Mouse (Mus musculus) liver, embryonic 15.5 days (tissue): ENCODE data around the gene Depdc7. TPM values are rescaled to one million over a fixed set of nuclear protein-coding genes. Genes with fewer than 3 reads are reported as not detected.
A peak's percentile ranks its signal among the peaks of the same experiment; 100 is the strongest.

ENCODE experiments used
- ATAC-seq: fragments of 200-750 bp; cut with Nextera tagmentation; 2 replicates; pipeline ENCODE4 v1.8.0; 2017; ENCODE audit warnings: moderate number of reproducible peaks, mild to moderate bottlenecking, moderate library complexity; ENCODE audit not compliant: insufficient read depth
- H3K27ac ChIP-seq: fragments of 300-500 bp; sonication (generic); replicated peaks from 2 replicates; pipeline ENCODE4 v1.5.1; 2015; ENCODE audit warnings: mild to moderate bottlenecking, inconsistent platforms
- H3K27me3 ChIP-seq: fragments of 300-500 bp; sonication (generic); 2 replicates; pipeline ENCODE4 v1.6.1; 2015; ENCODE audit warnings: mild to moderate bottlenecking, inconsistent platforms
- H3K36me3 ChIP-seq: fragments of 300-500 bp; sonication (generic); replicated peaks from 2 replicates; pipeline ENCODE4 v1.6.1; 2015; ENCODE audit warnings: moderate library complexity, mild to moderate bottlenecking, inconsistent platforms
- H3K4me1 ChIP-seq: fragments of 300-500 bp; sonication (generic); replicated peaks from 2 replicates; pipeline ENCODE4 v1.6.1; 2015; ENCODE audit warnings: inconsistent platforms
- H3K4me2 ChIP-seq: fragments of 300-500 bp; sonication (generic); 2 replicates; pipeline ENCODE4 v1.6.1; 2015; ENCODE audit warnings: moderate library complexity, mild to moderate bottlenecking, inconsistent platforms
- H3K4me3 ChIP-seq: fragments of 300-500 bp; sonication (generic); replicated peaks from 2 replicates; pipeline ENCODE4 v1.5.1; 2015; ENCODE audit warnings: mild to moderate bottlenecking, inconsistent platforms
- H3K9ac ChIP-seq: fragments of 300-500 bp; sonication (generic); 2 replicates; pipeline ENCODE4 v1.6.1; 2015; ENCODE audit warnings: moderate library complexity, mild to moderate bottlenecking, inconsistent platforms
- H3K9me3 ChIP-seq: fragments of 300-500 bp; sonication (generic); replicated peaks from 2 replicates; pipeline ENCODE4 v1.6.1; 2016; ENCODE audit warnings: inconsistent platforms
- WGBS: fragments of 180-500 bp; shearing (Covaris S2); methylation state at CpG from one replicate; pipeline ENCODE4 v1.1.7; 2015; ENCODE audit warnings: mixed read lengths; ENCODE audit not compliant: insufficient replicate concordance; 5-methylcytosine and 5-hydroxymethylcytosine counted together
- polyA plus RNA-seq: library from polyadenylated mRNA; unstranded; fragments of >200 nt; fragmentation: Nextera tagmentation; extraction: Ambion mirVana; gene quantifications from 2 replicates; pipeline ENCODE4 v1.2.1, GENCODE M21; 2015

The Depdc7 gene
- polyA plus RNA-seq, 1 experiment from 2014 or later: 12.7 TPM

GRCm38 (mm10) chr2:104688724-104689123 is 54.0 kb downstream of the Depdc7 start:
- no peaks in the 10 kb centered on the region for H3K36me3 ChIP-seq
- H3K4me3 ChIP-seq: no peak overlapping the region
- WGBS: 67% methylated on average over 8 of the region's 8 CpGs
- H3K9ac ChIP-seq: no peak overlapping the region
- H3K27ac ChIP-seq: 0 out of 2 replicates have a peak overlapping the region, but pooled peaks have one; percentile 33
- no peaks in the 10 kb centered on the region for H3K9me3 ChIP-seq
- H3K4me2 ChIP-seq: no peak overlapping the region
- H3K4me1 ChIP-seq: peaks cover 19% of the 10 kb centered on the region
- ATAC-seq: no peak
- no peaks in the 10 kb centered on the region for H3K27me3 ChIP-seq

GRCm38 (mm10) chr2:104688321-104688720 is 54.4 kb downstream of the Depdc7 start:
- 0 out of 2 replicates have a peak overlapping the region, but pooled peaks have one; percentile 33 for H3K27ac ChIP-seq
- H3K9ac ChIP-seq: no peak overlapping the region
- no peak overlapping the region for H3K4me2 ChIP-seq
- H3K4me3 ChIP-seq: no peak overlapping the region
- peak; percentile 42; the same call in 1 of the 2 replicates for ATAC-seq
- no peaks in the 10 kb centered on the region for H3K9me3 ChIP-seq
- H3K27me3 ChIP-seq: no peaks in the 10 kb centered on the region
- H3K4me1 ChIP-seq: peaks cover 19% of the 10 kb centered on the region
- no peaks in the 10 kb centered on the region for H3K36me3 ChIP-seq
- WGBS: 45% methylated on average over 3 of the region's 3 CpGs

- Histone ChIP-seq H3K4me3 (no peak overlapping the region), H3K4me2 (no peak overlapping the region), H3K36me3 (no peaks in the 10 kb centered on the region), H3K9me3 (no peaks in the 10 kb centered on the region), H3K4me1 (peaks cover 19% of the 10 kb centered on the region), H3K9ac (no peak overlapping the region), H3K27ac (no peak overlapping the region), H3K27me3 (no peaks in the 10 kb centered on the region)
- WGBS: 18% methylated on average over 3 of the region's 3 CpGs
- no peak for ATAC-seq
Measured at GRCm38 (mm10) chr2:104687261-104687660, 55.4 kb downstream of the Depdc7 start.

- no peak overlapping the region for H3K4me3 ChIP-seq
- ATAC-seq: peak; percentile 45; the same call in 1 of the 2 replicates
- no peak overlapping the region for H3K27ac ChIP-seq
- no peaks in the 10 kb centered on the region for H3K36me3 ChIP-seq
- no peak overlapping the region; the same call in 1 of the 2 replicates for H3K4me2 ChIP-seq
- 7% methylated on average over 13 of the region's 13 CpGs for WGBS
- H3K27me3 ChIP-seq: no peaks in the 10 kb centered on the region
- no peak overlapping the region for H3K9ac ChIP-seq
- H3K4me1 ChIP-seq: peaks cover 19% of the 10 kb centered on the region
- H3K9me3 ChIP-seq: no peaks in the 10 kb centered on the region
Measured at GRCm38 (mm10) chr2:104685418-104685817, 57.3 kb downstream of the Depdc7 start.

GRCm38 (mm10) chr2:104684771-104685170 is 57.9 kb downstream of the Depdc7 start:
- no peak for ATAC-seq

GRCm38 (mm10) chr2:104677326-104677725 is 65.4 kb downstream of the Depdc7 start:
- H3K4me1 ChIP-seq: no peaks in the 10 kb centered on the region
- WGBS: 58% methylated on average over 3 of the region's 3 CpGs
- no peak for ATAC-seq

More at GRCm38 (mm10) chr2:104684771-104685170, 57.9 kb downstream of the Depdc7 start:
- WGBS: 67% methylated on average over 4 of the region's 4 CpGs
- Histone ChIP-seq H3K27me3 (no peaks in the 10 kb centered on the region), H3K4me1 (peaks cover 18% of the 10 kb centered on the region), H3K4me3 (no peak overlapping the region), H3K9me3 (no peaks in the 10 kb centered on the region), H3K27ac (no peak overlapping the region), H3K36me3 (no peaks in the 10 kb centered on the region), H3K9ac (no peak overlapping the region), H3K4me2 (no peak overlapping the region)

More at GRCm38 (mm10) chr2:104677326-104677725, 65.4 kb downstream of the Depdc7 start:
- H3K27me3 ChIP-seq: no peaks in the 10 kb centered on the region
- no peaks in the 10 kb centered on the region for H3K9me3 ChIP-seq
- H3K4me3 ChIP-seq: no peak overlapping the region
- no peak overlapping the region for H3K9ac ChIP-seq
- H3K4me2 ChIP-seq: no peak overlapping the region
- no peak overlapping the region for H3K27ac ChIP-seq
- no peaks in the 10 kb centered on the region for H3K36me3 ChIP-seq

Other genes starting within 250 kb of the Depdc7 start
- 6.5 and 7.4 TPM in 2 replicates for gene Hipk3, start 248.4 kb downstream of the Depdc7 start, polyA plus RNA-seq
- 22.7 and 24.9 TPM in 2 replicates for gene Cstf3, start 152.4 kb downstream of the Depdc7 start, polyA plus RNA-seq
- 4.9 and 5.1 TPM in 2 replicates for gene Tcp11l1, start 30.7 kb downstream of the Depdc7 start, polyA plus RNA-seq
- gene Pin1rt1, start 26.5 kb downstream of the Depdc7 start, polyA plus RNA-seq: not detected in 2 replicates
- 1.6 TPM in 2 replicates for gene Qser1, start 73.9 kb upstream of the Depdc7 start, polyA plus RNA-seq
- 0.36 and 0.38 TPM in 2 replicates for gene Prrg4, start 107.0 kb upstream of the Depdc7 start, polyA plus RNA-seq
- gene Ccdc73, start 124.9 kb upstream of the Depdc7 start, polyA plus RNA-seq: 1.6 and 1.7 TPM in 2 replicates